In genomic region chr4:141134751-141135530, GRCm38 (mm10) we compare ENCODE assay signal across 8 mouse cellular contexts. TPM values are rescaled to one million over a fixed set of nuclear protein-coding genes. Genes with fewer than 3 reads are reported as not detected.
DNase-seq lines count a peak whose midpoint lies in the region; ATAC-seq and TF ChIP-seq lines count a peak whose summit lies in the region.

No protein-coding gene starts in this region.

- no peak for ATAC-seq in lung, embryonic 14.5 days (ENCODE audit: insufficient read depth)
- ATAC-seq in heart, embryonic 13.5 days (ENCODE audit: extremely low read depth, insufficient number of reproducible peaks, low FRiP score, low TSS enrichment), result no peak
- ATAC-seq in midbrain, embryonic 15.5 days (replicated peaks), result no peak
- ATAC-seq in activated CD4-positive, CD25-positive, alpha-beta regulatory T cell, adult 4 months, result no peak

- WGBS in lung, embryonic 14.5 days, result 66% methylated on average over 20 of the region's 20 CpGs
- WGBS in lung, adult 2 months, result 42% methylated on average over 20 of the region's 20 CpGs
- WGBS in heart, embryonic 13.5 days, result 67% methylated on average over 20 of the region's 20 CpGs
- 57% methylated on average over 20 of the region's 20 CpGs for WGBS in midbrain, embryonic 15.5 days

- DNase-seq in lung, embryonic 14.5 days, result no peak
- no peak for DNase-seq in lung, adult 2 months
- peak; percentile 47 to 57 for DNase-seq in kidney, postnatal 36 days
- DNase-seq in adipocyte (ENCODE audit: low spot score), result no peak
- no peak for DNase-seq in adrenal gland, postnatal 10 days

- H3K36me3 ChIP-seq in lung, embryonic 14.5 days (ENCODE audit: insufficient read depth), result peaks cover 24% of the 10 kb centered on the region
- 0 out of 2 replicates have a peak, but pooled peaks cover 4% of the 10 kb centered on the region for H3K36me3 ChIP-seq in heart, embryonic 13.5 days
- no peaks in the 10 kb centered on the region for H3K36me3 ChIP-seq in midbrain, embryonic 15.5 days (replicated peaks)

- TF ChIP-seq CTCF in lung, embryonic 14.5 days (IDR thresholded peaks at IDR 0.05; ENCODE audit: low read depth), result no peak
- TF ChIP-seq CTCF in lung, adult 2 months (IDR thresholded peaks at IDR 0.05; ENCODE audit: insufficient read depth, low read length), result no peak

- H3K4me2 ChIP-seq in lung, embryonic 14.5 days, result peak overlapping the region; percentile 8
- peak overlapping the region; percentile 23 for H3K4me2 ChIP-seq in heart, embryonic 13.5 days
- no peak overlapping the region for H3K4me2 ChIP-seq in midbrain, embryonic 15.5 days

- peaks cover 49% of the 10 kb centered on the region for H3K4me1 ChIP-seq in lung, embryonic 14.5 days (ENCODE audit: insufficient read depth)
- peaks cover 48% of the 10 kb centered on the region for H3K4me1 ChIP-seq in lung, adult 2 months (ENCODE audit: control insufficient read depth, insufficient read depth, low read length)
- H3K4me1 ChIP-seq in heart, embryonic 13.5 days, result peaks cover 83% of the 10 kb centered on the region
- peaks cover 66% of the 10 kb centered on the region for H3K4me1 ChIP-seq in midbrain, embryonic 15.5 days

- H3K27ac ChIP-seq in lung, embryonic 14.5 days (ENCODE audit: low read depth), result peak overlapping the region; percentile 67; the same call in 1 of the 2 replicates
- peak overlapping the region; percentile 68 for H3K27ac ChIP-seq in heart, embryonic 13.5 days (replicated peaks)
- peak overlapping the region; percentile 37; the same call in 1 of the 2 replicates for H3K27ac ChIP-seq in midbrain, embryonic 15.5 days

- no peaks in the 10 kb centered on the region for H3K9me3 ChIP-seq in lung, embryonic 14.5 days (ENCODE audit: low read depth, low read length)
- no peaks in the 10 kb centered on the region for H3K9me3 ChIP-seq in heart, embryonic 13.5 days
- no peaks in the 10 kb centered on the region for H3K9me3 ChIP-seq in midbrain, embryonic 15.5 days

- no peak overlapping the region for H3K4me3 ChIP-seq in lung, embryonic 14.5 days (ENCODE audit: low read depth, low read length)
- H3K4me3 ChIP-seq in lung, adult 2 months (replicated peaks; ENCODE audit: extremely low read depth, low read depth, low read length), result no peak overlapping the region
- no peak overlapping the region for H3K4me3 ChIP-seq in heart, embryonic 13.5 days
- no peak overlapping the region for H3K4me3 ChIP-seq in midbrain, embryonic 15.5 days

- no peak overlapping the region; the same call in 1 of the 2 replicates for H3K9ac ChIP-seq in lung, embryonic 14.5 days
- peak overlapping the region; percentile 58 for H3K9ac ChIP-seq in heart, embryonic 13.5 days
- H3K9ac ChIP-seq in midbrain, embryonic 15.5 days, result no peak overlapping the region

- no peak for TF ChIP-seq POLR2A in lung, adult 2 months (IDR thresholded peaks at IDR 0.05; ENCODE audit: borderline replicate concordance, extremely low read depth, low read depth, low read length)

- no peaks in the 10 kb centered on the region for H3K27me3 ChIP-seq in lung, embryonic 14.5 days (ENCODE audit: insufficient read depth, low read length)
- H3K27me3 ChIP-seq in heart, embryonic 13.5 days (replicated peaks), result no peaks in the 10 kb centered on the region
- no peaks in the 10 kb centered on the region for H3K27me3 ChIP-seq in midbrain, embryonic 15.5 days (replicated peaks)

RNA-seq across cellular contexts. Expression of gene Szrd1, which starts 4.6 kb away (rescaled TPM):
- 29.8 and 32.5 TPM in 2 replicates for polyA plus RNA-seq in lung, embryonic 14.5 days (2014; fragmentation: Nextera tagmentation; extraction: Ambion mirVana)
- polyA plus RNA-seq in lung, adult 2 months (2012; rRNA removed), result 50.5 and 56.4 TPM in 2 replicates
- 31.3 and 33.8 TPM in 2 replicates for polyA plus RNA-seq in heart, embryonic 13.5 days (2015; fragmentation: Nextera tagmentation; extraction: Ambion mirVana)
- 24.4 and 26.0 TPM in 2 replicates for polyA plus RNA-seq in midbrain, embryonic 15.5 days (2015; fragmentation: Nextera tagmentation; extraction: Ambion mirVana)
- 10 to 100 TPM; 51.2 to 77.0 TPM for polyA plus RNA-seq in activated CD4-positive, CD25-positive, alpha-beta regulatory T cell, adult 4 months (2017; shearing (Covaris generic))
- total RNA-seq in adrenal gland, postnatal 10 days (2021), result 100 to 1,000 TPM; 111 to 115 TPM

RNA-seq across cellular contexts. Expression of gene Fbxo42, which starts 12.8 kb away (rescaled TPM):
- polyA plus RNA-seq in lung, embryonic 14.5 days (2014; fragmentation: Nextera tagmentation; extraction: Ambion mirVana), result 28.1 and 28.6 TPM in 2 replicates
- 13.8 and 14.2 TPM in 2 replicates for polyA plus RNA-seq in lung, adult 2 months (2012; rRNA removed)
- 12.8 and 14.2 TPM in 2 replicates for polyA plus RNA-seq in heart, embryonic 13.5 days (2015; fragmentation: Nextera tagmentation; extraction: Ambion mirVana)
- 28.5 and 30.0 TPM in 2 replicates for polyA plus RNA-seq in midbrain, embryonic 15.5 days (2015; fragmentation: Nextera tagmentation; extraction: Ambion mirVana)
- polyA plus RNA-seq in activated CD4-positive, CD25-positive, alpha-beta regulatory T cell, adult 4 months (2017; shearing (Covaris generic)), result 1 to 10 TPM; 5.0 to 7.3 TPM
- 10 to 100 TPM; 16.6 to 21.2 TPM for total RNA-seq in adrenal gland, postnatal 10 days (2021)

RNA-seq across cellular contexts. Expression of gene Spata21, which starts 46.8 kb away (rescaled TPM):
- polyA plus RNA-seq in lung, embryonic 14.5 days (2014; fragmentation: Nextera tagmentation; extraction: Ambion mirVana), result 0.20 and 0.34 TPM in 2 replicates
- polyA plus RNA-seq in lung, adult 2 months (2012; rRNA removed), result not detected in 2 replicates
- polyA plus RNA-seq in heart, embryonic 13.5 days (2015; fragmentation: Nextera tagmentation; extraction: Ambion mirVana), result not detected in 2 replicates
- 0.27 and 0.87 TPM in 2 replicates for polyA plus RNA-seq in midbrain, embryonic 15.5 days (2015; fragmentation: Nextera tagmentation; extraction: Ambion mirVana)
- polyA plus RNA-seq in activated CD4-positive, CD25-positive, alpha-beta regulatory T cell, adult 4 months (2017; shearing (Covaris generic)), result under 1 TPM; 0.29 to 0.88 TPM
- total RNA-seq in adrenal gland, postnatal 10 days (2021), result not detected

RNA-seq across cellular contexts. Expression of gene Necap2, which starts 56.8 kb away (rescaled TPM):
- 88.9 and 93.6 TPM in 2 replicates for polyA plus RNA-seq in lung, embryonic 14.5 days (2014; fragmentation: Nextera tagmentation; extraction: Ambion mirVana)
- 76.7 and 85.5 TPM in 2 replicates for polyA plus RNA-seq in lung, adult 2 months (2012; rRNA removed)
- polyA plus RNA-seq in heart, embryonic 13.5 days (2015; fragmentation: Nextera tagmentation; extraction: Ambion mirVana), result 39.7 and 43.7 TPM in 2 replicates
- 55.9 and 56.0 TPM in 2 replicates for polyA plus RNA-seq in midbrain, embryonic 15.5 days (2015; fragmentation: Nextera tagmentation; extraction: Ambion mirVana)
- polyA plus RNA-seq in activated CD4-positive, CD25-positive, alpha-beta regulatory T cell, adult 4 months (2017; shearing (Covaris generic)), result 100 to 1,000 TPM in 1 of 2 experiments, 10 to 100 TPM in 1; 85.5 to 101 TPM
- 10 to 100 TPM; 54.5 to 57.1 TPM for total RNA-seq in adrenal gland, postnatal 10 days (2021)

Comparison
In these comparisons a context has a peak if more than half of its experiments do, and no peak if none do; other contexts are left out.
1. DNase-seq: peak in kidney, postnatal 36 days (2 of 2); none in lung, embryonic 14.5 days (single experiment), lung, adult 2 months (single experiment), adipocyte (single experiment) and adrenal gland, postnatal 10 days (single experiment).
2. Peak in every context shown above with its lines, with median percentiles within 50 percentile points of each other: H3K27ac ChIP-seq.